In genomic region chr5:130096754-130097153, GRCm38 (mm10) we compare ENCODE assay signal across 10 mouse cellular contexts. TPM values are rescaled to one million over a fixed set of nuclear protein-coding genes. Genes with fewer than 3 reads are reported as not detected.
DNase-seq lines count a peak whose midpoint lies in the region; ATAC-seq and TF ChIP-seq lines count a peak whose summit lies in the region.
"Had no signal": no experiment of that assay in that cellular context is flagged by ENCODE, and none has a peak within 500 bp of the region (broad histone marks: within the 10 kb centered on the region; RNA-seq: fewer than 3 reads in every experiment).

No protein-coding gene starts in this region.

- no peak overlapping the region for H3K9ac ChIP-seq in lung, embryonic 14.5 days
- no peak overlapping the region for H3K9ac ChIP-seq in hindbrain, postnatal 0 days (replicated peaks; ENCODE audit: low read length)
- H3K9ac ChIP-seq in stomach, embryonic 16.5 days (ENCODE audit: low read length), result no peak overlapping the region

- H3K27ac ChIP-seq in lung, embryonic 14.5 days (ENCODE audit: low read depth), result no peak overlapping the region
- H3K27ac ChIP-seq in hindbrain, postnatal 0 days, result no peak overlapping the region
- H3K27ac ChIP-seq in stomach, embryonic 16.5 days (ENCODE audit: low read length), result no peak overlapping the region

- DNase-seq in lung, embryonic 14.5 days, result peak; percentile 37
- no peak for DNase-seq in lung, postnatal 14 days
- peak; percentile 75 for DNase-seq in embryo, embryonic 10 days (ENCODE audit: low spot score)
- peak; percentile 17 for DNase-seq in hindbrain, postnatal 0 days (ENCODE audit: low spot score)
- no peak for DNase-seq in right cerebral cortex, postnatal 10 days (ENCODE audit: low spot score in 2 of 2)
- DNase-seq in right cerebral cortex, postnatal 25 days, result no peak
- DNase-seq: cerebellum, adult 11 months; heart, postnatal 4 days; layer of hippocampus, adult 9-11 months had no signal

- H3K9me3 ChIP-seq in lung, embryonic 14.5 days (ENCODE audit: low read depth, low read length), result no peaks in the 10 kb centered on the region
- H3K9me3 ChIP-seq in hindbrain, postnatal 0 days (ENCODE audit: low read length), result no peaks in the 10 kb centered on the region
- no peaks in the 10 kb centered on the region for H3K9me3 ChIP-seq in stomach, embryonic 16.5 days (replicated peaks; ENCODE audit: control insufficient read depth, low read length)

- no peak for TF ChIP-seq CTCF in lung, embryonic 14.5 days (IDR thresholded peaks at IDR 0.05; ENCODE audit: low read depth)
- peak; percentile 4; the same call in 1 of the 2 replicates for TF ChIP-seq CTCF in hindbrain, postnatal 0 days (IDR thresholded peaks at IDR 0.05; ENCODE audit: low read depth)

- no peaks in the 10 kb centered on the region for H3K27me3 ChIP-seq in lung, embryonic 14.5 days (ENCODE audit: insufficient read depth, low read length)
- H3K27me3 ChIP-seq in hindbrain, postnatal 0 days (ENCODE audit: insufficient read depth, low read length), result no peaks in the 10 kb centered on the region
- H3K27me3 ChIP-seq in stomach, embryonic 16.5 days (ENCODE audit: control insufficient read depth, insufficient read depth, low read length), result no peaks in the 10 kb centered on the region

- H3K4me2 ChIP-seq in lung, embryonic 14.5 days, result no peak overlapping the region
- H3K4me2 ChIP-seq in hindbrain, postnatal 0 days (ENCODE audit: low read depth, low read length), result no peak overlapping the region
- H3K4me2 ChIP-seq in stomach, embryonic 16.5 days (ENCODE audit: low read depth, low read length), result no peak overlapping the region

- H3K4me1 ChIP-seq in lung, embryonic 14.5 days (ENCODE audit: insufficient read depth), result 0 out of 2 replicates have a peak, but pooled peaks cover 4% of the 10 kb centered on the region
- no peaks in the 10 kb centered on the region for H3K4me1 ChIP-seq in hindbrain, postnatal 0 days (ENCODE audit: insufficient read depth, low read length)
- no peaks in the 10 kb centered on the region for H3K4me1 ChIP-seq in stomach, embryonic 16.5 days (ENCODE audit: control insufficient read depth, insufficient read depth, low read length)

- peaks cover 8% of the 10 kb centered on the region; the same call in 1 of the 2 replicates for H3K36me3 ChIP-seq in lung, embryonic 14.5 days (ENCODE audit: insufficient read depth)
- H3K36me3 ChIP-seq in hindbrain, postnatal 0 days (ENCODE audit: insufficient read depth, low read length), result peaks cover 3% of the 10 kb centered on the region; the same call in 1 of the 2 replicates
- H3K36me3 ChIP-seq in stomach, embryonic 16.5 days (ENCODE audit: control insufficient read depth, insufficient read depth, low read length), result no peaks in the 10 kb centered on the region

- ATAC-seq in lung, embryonic 14.5 days (ENCODE audit: insufficient read depth), result no peak
- peak; percentile 77 for ATAC-seq in hindbrain, postnatal 0 days
- ATAC-seq in stomach, embryonic 16.5 days (ENCODE audit: insufficient read depth, low FRiP score), result peak; percentile 82; the same call in 1 of the 2 replicates

- H3K4me3 ChIP-seq in lung, embryonic 14.5 days (ENCODE audit: low read depth, low read length), result no peak overlapping the region
- no peak overlapping the region for H3K4me3 ChIP-seq in hindbrain, postnatal 0 days (ENCODE audit: low read length)
- H3K4me3 ChIP-seq in stomach, embryonic 16.5 days (replicated peaks; ENCODE audit: low read length), result no peak overlapping the region

- WGBS in lung, embryonic 14.5 days, result 67% methylated on average over 12 of the region's 12 CpGs
- WGBS in hindbrain, postnatal 0 days, result 47% methylated on average over 12 of the region's 12 CpGs
- 61% methylated on average over 12 of the region's 12 CpGs for WGBS in stomach, embryonic 16.5 days

RNA-seq across cellular contexts. Expression of gene Tpst1, which starts 23.6 kb away (rescaled TPM):
- 76.1 and 77.3 TPM in 2 replicates for polyA plus RNA-seq in lung, embryonic 14.5 days (2014; fragmentation: Nextera tagmentation; extraction: Ambion mirVana)
- 35.6 and 38.1 TPM in 2 replicates for total RNA-seq in hindbrain, postnatal 0 days (2014; rRNA removed)
- 46.7 and 48.7 TPM in 2 replicates for polyA plus RNA-seq in hindbrain, postnatal 0 days (2015; fragmentation: Nextera tagmentation; extraction: Ambion mirVana)
- polyA plus RNA-seq in stomach, embryonic 16.5 days (2015; fragmentation: Nextera tagmentation; extraction: Ambion mirVana), result 68.7 and 76.4 TPM in 2 replicates

RNA-seq across cellular contexts. Expression of gene Kctd7, which starts 47.9 kb away (rescaled TPM):
- polyA plus RNA-seq in lung, embryonic 14.5 days (2014; fragmentation: Nextera tagmentation; extraction: Ambion mirVana), result 6.1 and 7.4 TPM in 2 replicates
- 20.8 and 31.7 TPM in 2 replicates for total RNA-seq in hindbrain, postnatal 0 days (2014; rRNA removed)
- polyA plus RNA-seq in hindbrain, postnatal 0 days (2015; fragmentation: Nextera tagmentation; extraction: Ambion mirVana), result 10.9 and 11.2 TPM in 2 replicates
- 5.5 and 5.7 TPM in 2 replicates for polyA plus RNA-seq in stomach, embryonic 16.5 days (2015; fragmentation: Nextera tagmentation; extraction: Ambion mirVana)

Comparison
In these comparisons a context has a peak if more than half of its experiments do, and no peak if none do; other contexts are left out.
1. DNase-seq: peak in lung, embryonic 14.5 days (single experiment), embryo, embryonic 10 days (single experiment) and hindbrain, postnatal 0 days (single experiment); none in lung, postnatal 14 days (single experiment), right cerebral cortex, postnatal 10 days (0 of 2) and right cerebral cortex, postnatal 25 days (single experiment).